Mouse (Mus musculus) olfactory bulb, adult 2 months (tissue): ENCODE data around the gene Hsd3b6. TPM values are rescaled to one million over a fixed set of nuclear protein-coding genes. Genes with fewer than 3 reads are reported as not detected.
"Not testable (repeated sequence)": the region's sequence is repeated elsewhere in the genome, so short reads cannot be mapped to it uniquely, and the experiment has no call there.

ENCODE experiments used
- H3K27ac ChIP-seq: fragments of 200-500 bp; 2 replicates; pipeline ENCODE4 v1.5.1; 2012; ENCODE audit warnings: low read depth, low read length; ENCODE audit not compliant: insufficient read depth
- H3K4me1 ChIP-seq: fragments of 200-500 bp; 2 replicates; pipeline ENCODE4 v1.6.1; 2012; ENCODE audit warnings: low read length; ENCODE audit not compliant: control insufficient read depth, insufficient read depth
- H3K4me3 ChIP-seq: fragments of 200-500 bp; 2 replicates; pipeline ENCODE4 v1.5.1; 2012; ENCODE audit warnings: mild to moderate bottlenecking, low read depth, low read length, moderate library complexity; ENCODE audit not compliant: insufficient read depth
- CTCF ChIP-seq: fragments of 200-500 bp; IDR thresholded peaks from 2 replicates; pipeline ENCODE4 v1.5.1; 2012; ENCODE audit warnings: low read depth, mild to moderate bottlenecking, low read length, moderate library complexity; ENCODE audit not compliant: insufficient read depth
- POLR2A ChIP-seq: fragments of 200-500 bp; IDR thresholded peaks from 2 replicates; pipeline ENCODE4 v1.6.1; 2012; ENCODE audit warnings: mild to moderate bottlenecking, low read depth, low read length, moderate library complexity; ENCODE audit not compliant: insufficient read depth
- WGBS: fragments of 180-500 bp; shearing (Covaris S2); methylation state at CpG from one replicate; pipeline ENCODE4 v1.1.7; 2018; 5-methylcytosine and 5-hydroxymethylcytosine counted together
- polyA plus RNA-seq: library from polyadenylated mRNA; stranded (reverse); fragments of >200 nt; gene quantifications from 2 replicates; pipeline ENCODE4 v1.2.4, GENCODE M21; 2012; ENCODE audit warnings: low replicate concordance; ENCODE audit not compliant: missing spikeins, insufficient read depth, insufficient read length

The Hsd3b6 gene
- polyA plus RNA-seq, 1 experiment: not detected

DNA sequence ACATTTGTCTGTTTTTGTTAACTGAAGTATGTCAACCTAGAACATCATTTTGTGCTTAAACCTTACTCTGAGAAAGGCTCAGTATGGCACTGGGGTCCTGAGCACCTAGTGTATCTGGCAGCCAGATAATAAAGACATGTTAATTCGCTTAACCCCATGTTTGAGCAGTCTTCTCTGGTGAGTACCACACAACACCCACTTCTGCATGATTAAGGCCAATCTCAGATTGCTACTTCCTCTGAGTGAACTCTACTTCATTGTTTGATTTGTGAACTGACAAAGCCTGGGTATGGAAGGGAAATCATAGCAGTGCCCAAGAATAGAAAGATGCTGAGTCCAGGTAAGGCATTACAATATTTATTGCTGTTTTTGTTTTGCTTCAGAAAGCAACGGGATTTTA lies 37.6 kb upstream of the Hsd3b6 start:
- no peaks in the 10 kb centered on the region for H3K4me1 ChIP-seq
- no peak overlapping the region for H3K4me3 ChIP-seq
- 84% methylated on average over 2 of the region's 2 CpGs for WGBS
- no peak overlapping the region for H3K27ac ChIP-seq
- TF ChIP-seq CTCF: no peak
- TF ChIP-seq POLR2A: no peak

DNA sequence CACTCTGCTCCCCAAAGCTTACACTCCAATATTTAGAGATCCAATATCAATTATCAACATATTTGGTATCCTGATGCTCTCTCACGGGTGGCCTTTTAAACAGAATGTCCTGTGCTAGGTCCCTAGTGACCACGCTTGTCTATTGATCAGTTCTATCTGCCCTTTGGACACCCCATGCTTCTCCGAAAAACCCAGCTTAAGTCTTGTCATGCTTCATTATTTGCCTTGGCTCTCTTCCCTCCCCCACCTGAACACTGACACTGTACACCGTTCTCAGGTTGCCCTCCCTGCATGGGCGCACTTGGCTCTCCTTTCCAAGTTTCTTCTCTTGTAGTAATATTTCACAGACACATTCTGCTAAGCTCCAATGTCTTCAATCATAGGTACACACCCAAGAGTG lies 36.0 kb upstream of the Hsd3b6 start:
- 92% methylated on average over 5 of the region's 5 CpGs for WGBS
- TF ChIP-seq POLR2A (no peak), CTCF (no peak)
- Histone ChIP-seq H3K4me1 (no peaks in the 10 kb centered on the region), H3K27ac (no peak overlapping the region), H3K4me3 (no peak overlapping the region)

- no peak overlapping the region for H3K4me3 ChIP-seq
- no peak overlapping the region for H3K27ac ChIP-seq
- H3K4me1 ChIP-seq: no peaks in the 10 kb centered on the region
- TF ChIP-seq CTCF (no peak), POLR2A (no peak)
- WGBS: 87% methylated on average over 1 of the region's 1 CpGs
Observed at GRCm38 (mm10) chr3:98848898-98849297, 34.7 kb upstream of the Hsd3b6 start.

DNA sequence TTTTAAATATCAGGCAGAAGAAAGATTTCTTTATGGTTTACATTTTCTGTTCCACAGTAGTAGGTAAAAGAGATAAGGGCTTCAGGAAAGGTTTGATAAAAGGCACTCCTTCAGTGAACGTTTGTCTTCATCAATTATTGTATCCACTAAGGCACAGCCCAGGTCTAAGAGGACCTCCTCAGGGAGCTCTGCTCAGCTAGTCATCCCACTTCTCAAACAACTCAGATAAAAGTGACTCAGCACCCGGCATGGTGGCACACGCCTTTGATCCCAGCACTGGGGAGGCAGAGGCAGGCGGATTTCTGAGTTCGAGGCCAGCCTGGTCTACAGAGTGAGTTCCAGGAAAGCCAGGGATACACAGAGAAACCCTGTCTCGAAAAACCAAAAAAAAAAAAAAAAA lies 1.6 kb downstream of the Hsd3b6 start:
- H3K4me3 ChIP-seq, H3K4me1 ChIP-seq, H3K27ac ChIP-seq: not testable (repeated sequence)
- 84% methylated on average over 6 of the region's 6 CpGs for WGBS

DNA sequence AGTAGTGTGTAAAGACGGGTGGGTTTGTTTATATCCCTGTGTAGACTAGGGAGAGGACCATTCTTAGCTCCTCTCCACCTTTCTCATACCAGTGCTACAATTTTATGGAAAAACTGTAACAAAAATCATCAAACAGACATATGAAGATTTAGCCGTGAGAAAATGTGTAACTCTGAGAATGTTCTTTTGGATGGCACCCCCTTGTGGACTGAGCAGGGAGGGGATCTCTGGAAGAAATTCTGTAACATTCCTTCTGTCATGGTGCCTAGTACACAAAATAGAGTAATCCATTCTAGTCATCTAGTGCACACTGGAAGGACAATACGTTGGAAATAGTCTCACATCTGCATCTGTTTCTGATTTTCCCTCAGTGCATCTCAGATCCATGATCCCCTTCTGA lies 9.2 kb downstream of the Hsd3b6 start:
- not testable (repeated sequence) for H3K4me1 ChIP-seq, H3K27ac ChIP-seq, H3K4me3 ChIP-seq
- WGBS: 59% methylated on average over 3 of the region's 3 CpGs

- no peak overlapping the region for H3K27ac ChIP-seq
- TF ChIP-seq CTCF (no peak), POLR2A (no peak)
- WGBS: 63% methylated on average over 2 of the region's 2 CpGs
- H3K4me3 ChIP-seq: no peak overlapping the region
- no peaks in the 10 kb centered on the region for H3K4me1 ChIP-seq
Observed at GRCm38 (mm10) chr3:98786551-98786950, 27.7 kb downstream of the Hsd3b6 start.

- Histone ChIP-seq H3K4me1 (no peaks in the 10 kb centered on the region), H3K4me3 (no peak overlapping the region), H3K27ac (no peak overlapping the region)
- TF ChIP-seq CTCF (no peak), POLR2A (no peak)
Observed at GRCm38 (mm10) chr3:98782181-98782868, 31.9 kb downstream of the Hsd3b6 start.

DNA sequence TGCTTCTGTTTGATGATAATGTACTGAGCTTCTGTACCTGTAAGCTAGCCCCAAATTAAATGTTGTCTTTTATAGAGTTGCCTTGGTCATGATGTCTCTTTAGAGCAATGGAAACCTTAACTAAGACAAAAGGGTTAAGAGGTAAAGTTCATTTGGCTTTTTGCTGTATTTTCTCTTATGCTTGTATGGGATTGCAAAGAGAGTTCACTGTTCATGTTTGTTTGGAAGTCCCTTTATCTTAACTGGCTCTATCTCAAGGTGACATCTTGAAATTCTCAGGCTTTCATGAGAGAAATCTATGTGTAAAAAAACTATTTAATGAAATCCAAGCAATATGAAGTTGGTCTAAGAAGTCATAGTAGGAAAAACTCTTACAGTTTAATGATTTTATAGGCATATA lies 33.3 kb downstream of the Hsd3b6 start:
- H3K27ac ChIP-seq: no peak overlapping the region
- TF ChIP-seq POLR2A (no peak), CTCF (no peak)
- no peak overlapping the region for H3K4me3 ChIP-seq
- H3K4me1 ChIP-seq: no peaks in the 10 kb centered on the region

DNA sequence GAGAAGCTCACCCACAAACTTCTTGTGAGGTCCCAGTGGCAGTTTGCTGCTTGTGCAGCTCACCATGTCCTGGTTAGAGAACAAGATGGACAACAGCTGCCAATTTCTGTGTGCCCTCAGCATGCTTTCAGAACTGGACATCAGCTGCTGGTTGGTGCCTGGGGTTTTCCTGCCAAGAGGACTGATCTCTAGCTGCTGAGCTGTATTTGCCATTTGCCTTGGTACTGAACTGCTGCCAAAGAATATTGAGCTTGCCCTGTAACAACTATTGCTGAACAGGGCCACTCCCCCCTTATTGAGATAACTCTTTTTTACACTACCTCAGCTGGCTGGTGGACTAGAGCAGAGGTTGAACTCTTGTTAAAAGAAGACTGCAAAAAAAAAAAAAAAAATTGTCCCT lies 50.1 kb downstream of the Hsd3b6 start:
- TF ChIP-seq CTCF (no peak), POLR2A (no peak)

DNA sequence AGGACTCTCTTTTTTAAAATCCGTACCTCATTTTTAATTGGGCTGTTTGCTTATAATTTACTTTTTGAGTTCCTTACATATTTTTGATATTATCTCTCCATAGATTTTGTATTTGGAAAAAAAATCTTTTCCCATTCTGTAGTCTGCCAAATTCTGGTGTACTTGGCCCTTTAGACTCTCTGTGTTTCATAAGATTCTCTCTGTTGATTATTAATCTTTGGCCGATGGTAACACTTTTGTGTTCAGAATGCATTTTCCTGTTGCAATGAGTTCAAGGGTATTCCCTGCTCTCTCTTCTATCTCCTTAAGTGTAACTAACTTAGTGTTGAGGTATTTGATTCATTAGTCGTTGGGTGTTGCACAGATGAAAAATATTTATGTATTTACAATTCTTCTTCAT lies 57.4 kb downstream of the Hsd3b6 start:
- Histone ChIP-seq H3K4me1 (no peaks in the 10 kb centered on the region), H3K27ac (no peak overlapping the region), H3K4me3 (no peak overlapping the region)
- no peak for TF ChIP-seq CTCF
- TF ChIP-seq POLR2A: no peak
- WGBS: 85% methylated on average over 3 of the region's 3 CpGs

More for the DNA sequence above, 50.1 kb downstream of the Hsd3b6 start:
- Histone ChIP-seq H3K4me1 (no peaks in the 10 kb centered on the region), H3K4me3 (no peak overlapping the region), H3K27ac (no peak overlapping the region)

Other genes with a start within 250 kb of the Hsd3b6 start
- gene Gm10681, start 225.6 kb downstream of the Hsd3b6 start, polyA plus RNA-seq: not detected in 2 replicates
- gene Hsd3b5, start 184.2 kb downstream of the Hsd3b6 start, polyA plus RNA-seq: not detected in 2 replicates
- not detected in 2 replicates for gene Hsd3b2, start 89.9 kb downstream of the Hsd3b6 start, polyA plus RNA-seq
- gene Hsd3b3, start 51.3 kb downstream of the Hsd3b6 start, polyA plus RNA-seq: not detected in 2 replicates
- gene Hsd3b1, start 45.4 kb upstream of the Hsd3b6 start, polyA plus RNA-seq: not detected in 2 replicates
- gene Hao2, start 78.8 kb upstream of the Hsd3b6 start, polyA plus RNA-seq: not detected in 2 replicates